Mouse (Mus musculus) kidney, embryonic 16.5 days (tissue): ENCODE results near the gene Glrx3. TPM values are rescaled to one million over a fixed set of nuclear protein-coding genes. Genes with fewer than 3 reads are reported as not detected.
A peak's percentile ranks its signal among the peaks of the same experiment; 100 is the strongest.
"Not testable (repeated sequence)": the region's sequence is repeated elsewhere in the genome, so short reads cannot be mapped to it uniquely, and the experiment has no call there.

ENCODE experiments used
- ATAC-seq: fragments of 200-750 bp; cut with Nextera tagmentation; 2 replicates; pipeline ENCODE4 v1.8.0; 2017; ENCODE audit warnings: moderate TSS enrichment; ENCODE audit not compliant: low FRiP score, low TSS enrichment
- H3K27ac ChIP-seq: fragments of 300-500 bp; sonication (generic); 2 replicates; pipeline ENCODE4 v1.5.1; 2014; ENCODE audit warnings: low read length
- H3K27me3 ChIP-seq: fragments of 300-500 bp; sonication (generic); 2 replicates; pipeline ENCODE4 v1.6.1; 2014; ENCODE audit warnings: low read length, control low read depth, mixed read lengths; ENCODE audit not compliant: insufficient read depth
- H3K36me3 ChIP-seq: fragments of 300-500 bp; sonication (generic); 2 replicates; pipeline ENCODE4 v1.6.1; 2014; ENCODE audit warnings: low read length, control low read depth, mixed read lengths; ENCODE audit not compliant: insufficient read depth
- H3K4me1 ChIP-seq: fragments of 300-500 bp; sonication (generic); 2 replicates; pipeline ENCODE4 v1.6.1; 2014; ENCODE audit warnings: low read length, control low read depth, mixed read lengths; ENCODE audit not compliant: insufficient read depth
- H3K4me2 ChIP-seq: fragments of 300-500 bp; sonication (generic); replicated peaks from 2 replicates; pipeline ENCODE4 v1.6.1; 2014; ENCODE audit warnings: low read depth, low read length
- H3K4me3 ChIP-seq: fragments of 300-500 bp; sonication (generic); 2 replicates; pipeline ENCODE4 v1.5.1; 2014; ENCODE audit warnings: mild to moderate bottlenecking, low read length
- H3K9ac ChIP-seq: fragments of 300-500 bp; sonication (generic); replicated peaks from 2 replicates; pipeline ENCODE4 v1.6.1; 2014; ENCODE audit warnings: low read length
- H3K9me3 ChIP-seq: fragments of 300-500 bp; sonication (generic); 2 replicates; pipeline ENCODE4 v1.6.1; 2016; ENCODE audit warnings: low read length, control low read depth
- WGBS: fragments of 180-500 bp; shearing (Covaris S2); extraction: QIAGEN DNeasy Blood & Tissue Kit; methylation state at CpG from one replicate; pipeline ENCODE4 v1.1.7; 2014; 5-methylcytosine and 5-hydroxymethylcytosine counted together
- polyA plus RNA-seq: library from polyadenylated mRNA; unstranded; fragments of >200 nt; fragmentation: Nextera tagmentation; extraction: Ambion mirVana; gene quantifications from 2 replicates; pipeline ENCODE4 v1.2.1, GENCODE M21; 2015

Glrx3 gene
- polyA plus RNA-seq, 1 experiment from 2014 or later = 247 TPM

- ATAC-seq = no peak
- Histone ChIP-seq H3K4me1 (no peaks in the 10 kb centered on the region), H3K27ac (no peak overlapping the region), H3K9ac (no peak overlapping the region), H3K4me2 (no peak overlapping the region), H3K36me3 (no peaks in the 10 kb centered on the region), H3K9me3 (no peaks in the 10 kb centered on the region), H3K4me3 (no peak overlapping the region), H3K27me3 (no peaks in the 10 kb centered on the region)
- WGBS = 80% methylated on average over 2 of the region's 2 CpGs
These were observed 16.9 kb upstream of the Glrx3 start for GRCm38 (mm10) chr7:137420550-137420949.

GRCm38 (mm10) chr7:137421236-137421635 lies 16.2 kb upstream of the Glrx3 start:
- no peak overlapping the region for H3K4me2 ChIP-seq
- H3K27me3 ChIP-seq = no peaks in the 10 kb centered on the region
- H3K4me1 ChIP-seq = no peaks in the 10 kb centered on the region
- H3K9me3 ChIP-seq = no peaks in the 10 kb centered on the region
- no peak overlapping the region for H3K9ac ChIP-seq
- H3K27ac ChIP-seq = no peak overlapping the region
- no peaks in the 10 kb centered on the region for H3K36me3 ChIP-seq
- H3K4me3 ChIP-seq = no peak overlapping the region
- WGBS = 96% methylated on average over 4 of the region's 4 CpGs
- ATAC-seq = no peak

GRCm38 (mm10) chr7:137426693-137427092 lies 10.7 kb upstream of the Glrx3 start:
- no peaks in the 10 kb centered on the region for H3K36me3 ChIP-seq
- H3K4me3 ChIP-seq = no peak overlapping the region
- H3K4me1 ChIP-seq = no peaks in the 10 kb centered on the region
- H3K4me2 ChIP-seq = no peak overlapping the region
- ATAC-seq = no peak
- no peaks in the 10 kb centered on the region for H3K27me3 ChIP-seq
- WGBS = 54% methylated on average over 4 of the region's 4 CpGs
- no peak overlapping the region for H3K27ac ChIP-seq
- no peaks in the 10 kb centered on the region for H3K9me3 ChIP-seq
- H3K9ac ChIP-seq = no peak overlapping the region

GRCm38 (mm10) chr7:137431769-137432603 lies 5.4 kb upstream of the Glrx3 start:
- Histone ChIP-seq H3K4me2 (no peak overlapping the region), H3K4me1 (0 out of 2 replicates have a peak, but pooled peaks cover 2% of the 10 kb centered on the region), H3K27ac (no peak overlapping the region), H3K36me3 (no peaks in the 10 kb centered on the region), H3K27me3 (no peaks in the 10 kb centered on the region), H3K9me3 (no peaks in the 10 kb centered on the region), H3K9ac (no peak overlapping the region), H3K4me3 (no peak overlapping the region)
- ATAC-seq = peak; percentile 40
- WGBS = 51% methylated on average over 13 of the region's 13 CpGs

GRCm38 (mm10) chr7:137436901-137437300 lies 513 bp upstream of the Glrx3 start:
- H3K9ac ChIP-seq = no peak overlapping the region
- peak overlapping the region; percentile 99 for H3K4me3 ChIP-seq
- 62% methylated on average over 6 of the region's 6 CpGs for whole genome bisulfite sequencing
- H3K4me2 ChIP-seq = peak overlapping the region; percentile 51
- peak overlapping the region; percentile 83; the same call in 1 of the 2 replicates for H3K27ac ChIP-seq
- peaks cover 16% of the 10 kb centered on the region for H3K4me1 ChIP-seq
- no peaks in the 10 kb centered on the region for H3K27me3 ChIP-seq
- no peaks in the 10 kb centered on the region for H3K9me3 ChIP-seq
- peak; percentile 4; the same call in 1 of the 2 replicates for ATAC-seq
- no peaks in the 10 kb centered on the region for H3K36me3 ChIP-seq

- Histone ChIP-seq H3K27me3 (no peaks in the 10 kb centered on the region), H3K4me2 (peak overlapping the region; percentile 88), H3K4me1 (peaks cover 16% of the 10 kb centered on the region), H3K9ac (peak overlapping the region; percentile 97), H3K27ac (peak overlapping the region; percentile 83), H3K9me3 (no peaks in the 10 kb centered on the region), H3K4me3 (peak overlapping the region; percentile 99), H3K36me3 (no peaks in the 10 kb centered on the region)
- 5% methylated on average over 7 of the region's 7 CpGs for WGBS
- ATAC-seq = peak; percentile 13; the same call in 1 of the 2 replicates
These were observed 751 bp downstream of the Glrx3 start for GRCm38 (mm10) chr7:137438179-137438550.

- H3K4me2 ChIP-seq = peak overlapping the region; percentile 88
- not testable (repeated sequence) for H3K9me3 ChIP-seq, H3K27me3 ChIP-seq, ATAC-seq, H3K9ac ChIP-seq, H3K36me3 ChIP-seq, H3K27ac ChIP-seq
- peak overlapping the region; percentile 99 for H3K4me3 ChIP-seq
- WGBS = 84% methylated on average over 7 of the region's 7 CpGs
- H3K4me1 ChIP-seq = peaks cover 16% of the 10 kb centered on the region
These were observed 1.5 kb downstream of the Glrx3 start for GRCm38 (mm10) chr7:137438962-137439361.

- Histone ChIP-seq H3K27ac (no peak overlapping the region), H3K4me1 (peaks cover 12% of the 10 kb centered on the region), H3K4me2 (no peak overlapping the region), H3K36me3 (peaks cover 17% of the 10 kb centered on the region), H3K27me3 (no peaks in the 10 kb centered on the region), H3K9me3 (no peaks in the 10 kb centered on the region), H3K9ac (no peak overlapping the region), H3K4me3 (no peak overlapping the region)
- WGBS = 96% methylated on average over 4 of the region's 4 CpGs
- ATAC-seq = no peak
These were observed 5.5 kb downstream of the Glrx3 start for GRCm38 (mm10) chr7:137442951-137443350.

GRCm38 (mm10) chr7:137445321-137445720 lies 7.9 kb downstream of the Glrx3 start:
- Histone ChIP-seq H3K4me2 (no peak overlapping the region), H3K9ac (no peak overlapping the region), H3K36me3 (peaks cover 28% of the 10 kb centered on the region), H3K27me3 (no peaks in the 10 kb centered on the region), H3K4me3 (no peak overlapping the region), H3K27ac (no peak overlapping the region), H3K4me1 (no peaks in the 10 kb centered on the region), H3K9me3 (no peaks in the 10 kb centered on the region)
- 94% methylated on average over 12 of the region's 12 CpGs for WGBS
- ATAC-seq = no peak

GRCm38 (mm10) chr7:137461396-137461795 lies 24.0 kb downstream of the Glrx3 start:
- WGBS = 74% methylated on average over 5 of the region's 5 CpGs
- Histone ChIP-seq H3K4me2 (no peak overlapping the region), H3K27me3 (no peaks in the 10 kb centered on the region), H3K4me1 (no peaks in the 10 kb centered on the region), H3K36me3 (peaks cover 39% of the 10 kb centered on the region), H3K9ac (no peak overlapping the region), H3K27ac (no peak overlapping the region), H3K9me3 (no peaks in the 10 kb centered on the region), H3K4me3 (no peak overlapping the region)
- no peak for ATAC-seq
